Mouse (Mus musculus) urinary bladder, postnatal 10 days (tissue): ENCODE results near the gene Flad1.

Experiments used
- DNase-seq: peaks from one replicate; pipeline ENCODE4 v3.0.0; 2022; ENCODE audit warnings: low spot score

Gene Flad1

DNA sequence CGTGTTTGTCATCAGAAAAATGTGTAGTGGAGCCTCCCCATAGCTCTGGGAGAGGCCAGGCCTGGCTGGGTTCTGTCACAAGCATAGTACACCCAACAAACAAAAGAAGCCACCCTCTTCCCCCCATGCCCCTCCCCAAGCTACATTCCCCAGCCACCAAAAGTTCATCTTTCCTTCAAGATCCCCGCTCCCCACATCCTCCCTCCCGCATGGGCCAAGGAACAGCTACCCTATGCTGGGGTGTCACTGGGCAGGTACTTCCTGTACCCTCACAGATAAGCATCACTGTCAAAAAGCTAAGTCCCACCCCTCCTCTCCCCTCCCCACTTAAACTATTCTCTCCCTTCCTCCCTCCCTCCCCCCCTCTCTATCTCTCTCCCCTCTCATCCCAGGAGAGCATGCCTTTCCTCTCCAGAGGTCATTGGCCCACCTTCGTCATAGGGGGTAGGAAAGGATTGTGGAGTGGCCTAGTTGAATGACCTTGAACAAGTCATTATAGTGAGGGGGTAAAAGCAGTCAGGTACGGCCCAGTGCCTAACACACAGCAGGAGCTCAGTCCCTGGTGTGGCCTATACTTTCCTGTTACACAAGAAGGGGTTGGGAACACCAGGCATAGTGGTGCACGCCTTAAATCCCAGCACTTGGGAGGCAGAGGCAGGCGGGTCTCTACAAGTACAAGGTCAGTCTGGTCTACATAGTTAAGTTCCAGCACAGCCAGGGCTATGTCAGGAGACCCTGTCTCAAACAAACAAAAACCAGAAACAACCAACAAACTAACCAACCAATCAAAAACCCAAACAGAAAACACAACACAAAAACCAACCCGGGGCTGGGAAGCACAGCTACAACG is 29.4 kb downstream of the Flad1 start:
- no peak for DNase-seq

DNA sequence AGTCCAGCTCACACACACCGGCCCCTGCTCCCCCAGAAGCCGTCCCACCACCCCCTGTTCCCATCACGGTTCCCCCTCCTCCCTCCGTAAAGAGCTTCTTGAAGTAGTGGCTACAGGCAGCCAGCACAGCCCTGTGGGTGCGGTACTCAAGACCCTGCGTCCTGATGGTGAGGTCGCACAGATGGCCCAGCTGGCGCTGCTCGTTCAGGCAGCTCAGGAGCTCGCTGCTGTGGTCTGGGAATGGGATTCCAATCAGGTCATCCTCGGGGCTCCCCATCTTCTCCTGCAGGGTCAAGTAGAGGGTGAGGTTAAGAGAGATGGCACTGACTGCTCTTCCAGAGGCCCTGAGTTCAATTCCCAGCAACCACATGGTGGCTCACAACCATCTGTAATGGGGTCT is 30.4 kb downstream of the Flad1 start:
- no peak for DNase-seq

DNA sequence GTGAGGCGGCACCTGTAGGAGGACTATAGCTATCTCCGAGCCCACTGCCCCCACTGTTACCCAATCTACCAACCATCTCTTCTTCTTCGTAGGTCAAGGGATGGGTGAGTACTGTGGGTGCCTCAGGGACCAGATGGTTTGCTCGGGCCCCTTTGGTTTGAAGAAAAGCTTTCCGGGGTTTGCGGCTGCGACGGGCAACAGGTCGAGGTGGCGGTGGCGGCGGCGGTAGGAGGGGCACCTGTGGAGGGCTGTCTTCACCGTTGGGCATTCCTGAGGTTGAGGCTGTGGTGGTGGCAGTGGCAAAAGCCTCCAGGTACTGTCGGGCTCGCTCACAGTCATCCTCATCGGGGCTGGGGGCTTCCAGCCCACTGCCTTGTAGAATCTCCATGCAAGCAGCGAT is 31.0 kb downstream of the Flad1 start:
- DNase-seq, result no peak

DNA sequence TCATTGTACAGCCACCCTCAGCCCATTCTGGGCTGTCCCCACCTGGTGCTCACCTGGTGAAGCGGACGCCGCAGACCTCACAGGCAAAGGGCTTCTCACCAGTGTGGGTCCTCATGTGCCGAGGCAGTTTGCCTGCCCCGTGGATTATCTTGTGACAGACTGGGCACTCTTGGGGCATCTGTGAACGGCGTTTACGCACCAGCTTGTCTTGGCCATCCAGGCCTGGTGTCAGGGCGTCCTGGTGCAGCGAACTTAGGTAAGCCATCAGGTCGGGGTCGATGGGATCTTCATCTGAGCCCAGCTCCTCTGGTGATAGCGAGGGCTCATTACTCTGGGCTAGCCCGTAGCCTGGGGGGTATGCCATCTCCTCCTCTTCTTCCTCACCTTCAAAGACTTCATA is 31.4 kb downstream of the Flad1 start:
- no peak for DNase-seq

DNA sequence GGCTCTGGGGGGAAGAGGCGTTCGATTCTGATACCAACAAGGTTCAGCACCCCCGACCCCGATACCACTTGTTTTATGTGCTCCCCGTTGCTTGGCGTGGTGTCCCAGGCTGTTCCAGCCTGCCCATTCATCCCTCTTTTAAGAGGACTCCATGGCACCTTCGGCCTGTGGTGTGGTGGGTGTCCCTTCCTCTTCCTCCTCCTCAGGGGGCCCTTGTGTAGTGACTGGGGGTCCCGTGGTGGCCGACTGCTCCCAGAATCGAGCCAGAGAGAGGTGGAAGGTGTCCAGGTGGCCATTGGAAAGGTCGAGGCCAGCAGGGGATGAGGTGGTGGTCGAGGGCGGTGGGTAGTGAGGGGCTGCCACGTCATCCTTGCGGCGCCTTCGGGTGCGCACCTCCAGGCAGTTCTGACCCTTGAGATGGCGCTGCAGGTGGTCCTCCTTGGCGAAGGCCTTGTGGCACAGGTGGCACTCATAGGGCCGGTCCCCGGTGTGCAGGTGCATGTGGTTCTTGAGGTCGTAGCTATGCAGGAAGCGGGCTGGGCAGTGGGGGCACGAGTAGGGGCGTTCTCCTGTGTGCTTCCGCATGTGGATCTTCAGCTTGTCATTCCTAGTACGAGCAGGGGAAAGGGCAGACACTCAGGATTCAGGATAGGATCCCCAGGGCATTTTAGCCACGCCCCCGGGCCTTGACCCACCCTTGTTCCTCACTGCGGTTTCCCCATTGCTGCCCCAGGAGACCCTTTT is 32.1 kb downstream of the Flad1 start:
- no peak for DNase-seq

DNA sequence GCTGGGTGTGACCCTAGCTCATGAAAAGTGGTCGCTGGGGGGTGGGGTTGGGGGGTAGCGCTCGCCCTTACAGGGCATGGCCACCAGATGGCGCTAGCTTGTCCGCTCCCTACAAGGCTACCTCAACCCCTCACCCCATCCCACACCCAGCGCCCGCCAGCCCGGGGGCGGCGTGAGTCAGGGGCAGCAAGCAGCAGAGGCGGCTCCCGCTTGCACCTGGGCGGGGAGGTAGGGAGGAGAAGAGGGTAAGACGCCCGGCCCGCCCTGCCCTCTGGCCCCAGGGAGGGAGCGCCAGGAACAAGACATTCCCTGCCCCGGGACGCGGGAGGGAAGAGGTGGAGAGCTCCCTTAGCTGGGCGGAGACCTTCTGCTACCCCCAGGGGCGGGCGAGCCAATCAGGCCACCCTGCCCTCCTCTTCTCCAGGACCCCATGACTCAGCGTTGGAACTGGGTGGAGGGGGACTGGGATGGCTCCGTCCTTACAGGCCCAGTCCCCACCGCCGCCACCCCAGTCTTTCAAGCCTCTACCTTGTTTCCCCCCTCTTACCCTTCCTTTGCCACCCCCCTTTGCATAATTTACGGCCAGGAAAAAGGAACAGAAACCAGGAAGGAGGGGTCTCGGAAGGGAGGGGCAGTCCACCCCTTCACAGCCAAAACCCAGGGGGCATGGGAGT is 33.1 kb downstream of the Flad1 start:
- no peak for DNase-seq

DNA sequence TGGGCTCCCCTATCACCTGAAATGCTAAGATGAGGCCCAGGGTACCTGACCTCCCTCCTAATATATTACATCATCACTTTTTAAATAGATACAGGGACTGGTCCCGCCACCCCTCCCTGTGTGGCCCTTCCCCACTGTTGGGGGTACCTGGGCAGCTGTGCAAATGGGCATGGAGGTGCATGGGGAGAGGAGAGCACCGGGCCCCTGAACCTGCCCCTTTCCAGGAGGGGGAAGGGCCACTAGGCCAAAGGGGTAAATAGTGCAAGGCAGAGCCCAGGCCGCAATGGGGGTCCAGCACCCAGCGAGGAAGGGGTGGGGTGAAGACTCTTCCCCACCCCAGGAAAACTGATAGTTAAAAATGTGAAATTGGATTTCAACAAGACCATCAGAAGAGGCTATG is 33.8 kb downstream of the Flad1 start:
- no peak for DNase-seq

DNA sequence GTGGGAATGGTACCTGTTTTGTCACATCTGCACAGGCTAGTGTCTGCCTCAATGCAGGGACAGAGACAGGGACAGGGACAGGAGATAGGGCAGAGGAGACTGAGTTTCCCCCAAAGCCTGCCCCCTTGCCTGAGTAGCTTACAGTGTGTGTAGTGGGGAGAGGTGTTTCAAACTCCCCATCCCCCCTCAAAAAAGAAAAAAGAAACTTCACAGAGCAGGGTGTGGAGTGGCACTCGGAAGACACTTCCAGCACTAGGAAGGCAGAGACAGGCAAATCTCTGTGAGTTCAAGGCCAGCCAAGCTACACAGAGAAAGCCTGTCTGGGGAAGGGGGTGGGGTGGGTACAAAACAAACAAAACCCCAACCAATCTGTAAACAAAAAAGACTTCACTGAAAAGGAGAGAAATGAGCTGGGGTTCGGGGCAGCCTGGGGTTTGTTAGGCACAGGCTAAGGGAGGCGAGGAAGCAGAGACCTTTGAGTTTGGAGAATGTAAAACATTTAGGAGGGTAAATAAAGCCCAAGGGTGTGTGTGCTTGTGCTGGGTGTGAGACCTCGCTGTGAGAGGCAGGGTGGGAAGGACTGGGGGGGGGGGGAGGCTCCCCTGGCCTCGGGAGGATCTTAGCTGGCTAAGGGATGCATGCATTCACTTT is 38.0 kb downstream of the Flad1 start:
- DNase-seq, result no peak

DNA sequence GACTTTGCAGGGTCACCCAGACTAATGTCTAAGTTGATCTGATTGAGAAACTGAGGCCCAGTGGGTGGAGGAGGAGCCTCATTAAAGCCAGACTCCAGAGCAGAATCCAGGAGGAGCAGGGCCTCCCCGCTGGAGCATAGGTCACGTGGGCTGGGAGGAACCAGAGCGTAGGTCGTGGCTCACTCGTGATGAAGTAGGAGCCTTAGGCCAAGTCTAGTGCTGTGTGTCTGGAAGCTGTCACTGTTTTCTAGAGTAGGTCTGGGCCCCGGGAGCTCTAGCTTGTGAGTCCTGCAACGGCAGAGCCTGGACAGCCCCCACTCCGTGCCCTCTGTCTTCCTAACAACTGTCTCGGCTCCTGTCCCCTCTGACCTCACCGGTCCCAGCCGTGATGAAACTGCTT is 44.3 kb downstream of the Flad1 start:
- DNase-seq, result no peak

DNA sequence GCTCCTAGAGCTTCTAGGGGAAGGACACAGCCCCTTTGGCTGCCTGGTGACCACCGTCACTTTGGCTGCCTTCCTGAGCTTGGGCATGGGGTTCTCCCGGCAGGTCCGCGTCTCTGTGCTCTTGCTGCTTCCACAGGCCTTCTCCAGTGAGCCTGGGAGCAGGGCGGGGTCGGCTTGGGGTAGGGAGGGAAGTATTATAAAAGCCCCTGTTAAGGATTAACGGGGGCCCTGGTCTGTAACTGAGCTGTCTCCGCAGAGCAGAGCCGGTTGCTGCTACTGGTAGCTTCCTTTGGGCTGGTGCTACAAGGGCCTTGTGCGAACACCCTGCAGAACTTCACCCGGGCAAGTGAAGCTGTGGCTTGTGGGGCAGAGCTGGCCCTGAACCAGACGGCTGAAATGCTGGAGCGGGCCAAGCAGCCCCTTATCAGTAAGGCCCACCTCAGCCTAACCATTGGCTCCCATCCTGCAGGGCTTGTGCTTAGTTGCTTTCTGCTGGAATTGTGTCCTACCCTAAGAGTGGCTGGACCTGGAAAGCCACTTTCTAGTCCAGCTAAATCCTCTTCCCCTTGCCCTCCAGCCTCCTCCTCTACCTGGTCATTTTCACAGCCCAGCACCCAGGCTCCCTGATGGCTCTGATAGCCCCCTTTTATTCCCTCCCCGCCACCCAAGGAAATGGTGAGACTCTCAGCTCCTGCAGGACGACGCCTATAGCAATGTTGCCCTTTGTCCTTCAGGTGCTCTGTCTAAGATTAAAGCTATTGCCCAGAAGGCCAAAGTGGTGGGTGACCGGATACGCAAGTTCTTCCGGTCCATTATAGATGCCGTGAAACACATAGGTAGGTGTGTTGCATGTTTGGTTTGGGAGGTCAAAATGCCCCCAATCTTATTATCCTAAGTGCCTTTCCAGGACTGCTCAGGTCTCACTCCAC is 45.9 kb downstream of the Flad1 start:
- no peak for DNase-seq

DNA sequence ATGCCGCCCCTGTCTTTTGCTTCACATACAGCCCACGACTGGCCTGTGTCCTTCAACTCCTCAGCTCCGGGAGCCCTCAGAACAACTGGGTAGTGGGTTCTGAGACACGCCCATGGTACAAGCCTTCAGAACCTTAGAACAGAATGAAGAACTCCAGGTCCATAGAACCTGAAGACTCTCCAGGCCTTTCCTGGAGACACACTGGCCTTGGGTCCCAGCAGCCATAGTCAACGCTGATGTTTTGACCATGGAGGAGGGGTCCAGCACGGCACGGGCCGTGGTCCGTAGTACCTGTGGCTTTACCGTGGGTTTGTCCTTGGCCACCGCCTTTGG is 46.6 kb downstream of the Flad1 start, which contains the start of gene Dcst1:
Gene Dcst1 (minus strand): TSS at position 101 of the 333 bp plus-strand sequence.
- no peak for DNase-seq

DNA sequence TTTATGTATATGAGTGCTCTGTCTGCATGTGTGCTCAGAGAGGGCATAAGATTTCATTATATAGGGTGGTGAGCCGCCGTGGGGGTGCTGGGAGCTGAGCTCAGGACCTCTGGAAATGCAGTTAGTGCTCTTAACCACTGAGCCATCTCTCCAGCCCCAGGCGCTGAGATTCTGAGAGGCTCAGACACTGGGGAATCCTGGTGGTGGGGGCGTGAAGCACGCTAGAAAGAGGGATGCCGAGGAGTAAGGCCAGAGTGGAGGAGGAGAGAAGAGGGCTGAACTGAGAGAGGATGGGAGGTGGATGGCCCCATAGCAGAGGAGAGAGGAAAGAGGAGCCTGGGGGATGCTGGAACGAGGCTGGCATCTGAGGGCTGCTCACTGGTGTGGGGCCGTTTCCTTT is 47.0 kb downstream of the Flad1 start:
- DNase-seq, result no peak

DNA sequence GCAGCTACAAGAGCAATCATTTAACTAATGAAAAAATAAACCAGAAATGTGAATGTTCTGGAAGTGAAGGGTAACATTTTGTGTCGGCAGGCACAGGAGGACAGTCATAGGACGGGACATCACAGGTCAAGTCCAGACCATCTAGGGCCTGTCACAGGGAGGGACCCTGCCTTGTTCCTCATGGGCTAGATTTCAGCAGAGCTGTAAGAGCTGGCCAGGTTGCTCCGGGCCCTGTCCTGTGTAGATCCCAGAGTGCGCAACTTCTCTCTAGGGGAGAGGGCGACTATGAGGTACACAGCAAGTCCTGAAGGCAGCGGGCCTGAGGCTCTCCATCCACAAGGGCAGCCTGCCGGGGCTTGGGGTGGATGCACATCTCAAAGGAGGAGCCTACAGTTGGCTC is 50.0 kb downstream of the Flad1 start, which contains the start of gene Dcst2:
Gene Dcst2 (plus strand): TSS at position 301 of the 400 bp plus-strand sequence.
- no peak for DNase-seq

DNA sequence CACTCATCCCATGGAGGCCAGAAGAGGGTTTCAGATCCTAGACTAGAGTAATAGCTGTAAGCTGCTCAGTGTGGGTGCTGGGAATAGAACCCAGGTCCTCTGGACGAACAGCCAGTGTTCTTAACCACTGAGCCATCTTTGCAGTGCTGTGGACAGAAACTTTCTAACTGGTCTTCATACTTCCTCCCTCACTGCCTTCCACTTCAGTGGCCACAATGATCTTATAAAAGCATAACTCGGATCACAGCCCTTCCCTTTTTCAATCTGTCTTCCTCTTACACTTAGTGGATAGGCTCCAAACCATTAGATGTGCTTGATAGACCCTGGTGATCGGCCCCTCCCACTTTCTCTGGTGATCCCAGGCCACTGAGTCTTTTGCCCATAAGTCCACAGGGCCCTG is 51.4 kb downstream of the Flad1 start:
- DNase-seq, result no peak

DNA sequence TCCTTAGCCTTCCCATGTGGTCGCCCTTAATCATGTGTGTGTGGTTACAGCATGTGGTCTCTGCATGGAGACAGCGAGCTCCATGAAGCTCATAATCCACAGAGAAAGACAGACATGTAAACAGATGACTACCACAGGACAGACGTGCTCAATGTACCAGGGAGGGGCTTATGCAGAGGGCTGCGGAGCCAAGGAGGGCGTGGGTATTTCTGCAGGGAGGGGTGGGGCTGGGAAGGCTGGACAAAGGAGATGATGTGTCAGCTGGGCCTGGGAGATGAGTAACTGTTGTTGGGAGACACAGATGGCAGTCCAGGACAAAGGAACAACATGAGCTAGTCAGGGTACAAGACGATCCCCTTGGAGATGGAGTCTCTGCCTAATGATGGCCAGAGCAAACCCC is 52.0 kb downstream of the Flad1 start:
- no peak for DNase-seq

DNA sequence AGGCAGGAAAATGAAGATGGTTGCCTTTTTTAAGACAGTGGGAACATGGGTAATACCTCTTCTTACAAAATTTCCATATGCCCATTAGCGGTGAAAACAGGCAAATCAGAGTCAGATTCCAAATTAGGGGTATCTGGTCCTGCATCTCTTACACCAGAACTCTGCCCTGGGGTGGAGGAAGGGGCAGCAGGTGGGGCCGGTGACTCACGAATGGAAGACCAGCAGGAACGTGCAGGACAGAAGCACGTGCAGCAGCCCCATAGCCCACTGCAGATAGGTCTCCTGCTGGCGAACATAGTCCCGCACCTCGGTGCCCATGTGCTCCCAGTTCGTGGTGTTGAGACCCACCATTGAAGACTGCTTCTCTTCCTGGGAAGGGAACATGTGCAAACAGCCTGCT is 55.6 kb downstream of the Flad1 start:
- no peak for DNase-seq

DNA sequence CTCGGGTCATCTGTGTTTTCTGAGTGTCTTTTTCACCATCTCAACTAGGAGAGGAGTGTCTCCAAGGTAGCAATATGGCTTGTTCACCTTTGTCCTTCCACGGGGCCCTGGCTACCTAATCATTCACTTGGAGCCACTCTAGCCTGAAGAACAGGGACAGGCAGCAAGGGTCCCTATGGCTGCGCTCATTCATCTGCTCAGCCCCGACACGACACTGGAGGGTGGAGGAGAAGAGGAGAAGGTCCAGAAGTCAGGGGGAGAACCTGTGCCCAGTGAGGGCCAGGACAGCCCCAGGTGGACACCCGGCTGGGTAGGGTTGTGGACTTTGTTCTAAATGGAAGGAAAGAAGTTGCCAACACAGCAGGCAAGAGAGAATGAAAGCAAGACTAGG is 56.2 kb downstream of the Flad1 start:
- DNase-seq, result no peak

DNA sequence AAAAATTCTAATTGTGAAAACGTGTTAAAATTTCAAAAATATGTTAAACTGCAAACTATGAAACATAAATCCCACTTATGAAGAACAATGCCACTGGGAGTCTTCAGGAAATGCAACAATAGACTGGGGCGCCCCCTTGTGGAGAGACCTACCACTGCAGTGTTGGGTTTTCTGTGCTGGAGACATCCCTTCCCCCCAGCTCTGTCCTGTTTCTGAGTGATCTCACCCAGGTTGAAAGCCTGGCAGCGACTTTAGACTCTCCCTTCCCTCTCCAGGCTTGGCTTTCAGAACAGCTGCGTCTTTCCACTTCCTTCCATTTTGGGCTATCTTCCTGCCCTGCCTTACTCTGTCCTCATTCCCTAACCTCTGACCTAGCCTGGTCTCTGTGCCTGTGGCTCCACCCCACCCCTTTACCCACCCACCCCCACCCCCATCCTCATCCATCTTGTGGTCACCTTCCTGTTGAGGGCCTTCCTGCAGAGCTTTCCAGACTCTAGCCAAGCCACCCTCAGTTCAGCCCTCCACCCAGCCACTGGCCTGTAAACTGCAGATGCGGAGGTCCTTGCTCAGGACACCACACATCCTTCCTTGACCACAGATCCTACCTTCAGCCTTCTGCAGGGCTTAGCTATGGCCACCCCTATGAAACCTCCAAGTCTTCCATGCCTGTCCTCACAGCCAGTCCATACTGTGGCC is 56.7 kb downstream of the Flad1 start:
- DNase-seq, result peak; percentile 56

DNA sequence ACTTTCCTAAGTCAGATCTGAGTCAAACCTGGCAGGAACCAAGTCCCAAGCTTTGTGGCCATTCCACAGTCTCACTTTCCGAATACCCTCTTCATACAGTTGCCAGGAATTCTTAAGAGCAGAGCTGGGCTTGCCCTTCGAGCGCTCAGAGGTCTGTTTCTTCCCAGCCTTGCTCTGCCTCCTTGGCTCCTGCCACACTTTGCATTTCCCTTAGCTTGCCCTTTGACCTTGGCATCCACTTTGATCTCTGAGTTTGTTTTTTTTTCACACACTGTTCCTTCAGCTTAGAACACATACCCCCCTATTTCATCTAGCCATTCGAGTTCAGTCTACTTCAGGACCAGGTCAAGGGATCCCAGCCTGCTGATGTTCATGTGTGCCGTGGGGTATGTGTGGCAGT is 60.4 kb downstream of the Flad1 start:
- DNase-seq, result no peak
